Mouse (Mus musculus) erythroblast, adult 5-6 weeks (primary cell): ENCODE measurements around the gene Ndufaf4. TPM values are rescaled to one million over a fixed set of nuclear protein-coding genes. Genes with fewer than 3 reads are reported as not detected.

Experiments used
- total RNA-seq, 2 experiments: library from RNA; stranded (forward) in 1 of 2; stranded (reverse) in 1 of 2; fragments of 150-400 nt in 1 of 2; fragments of 200-764, 138-1000 nt in 1 of 2; gene quantifications; 2 replicates each; pipeline versions ENCODE4 v1.2.3 to v1.2.4; 2015 to 2017; ENCODE audit warnings: low replicate concordance in 2 of 2

Gene Ndufaf4
- total RNA-seq, 2 experiments from 2014 or later, result 5.0 to 5.2 TPM

Other genes with a start within 250 kb of the Ndufaf4 start
- not detected in 2 replicates for gene Klhl32, start 47.0 kb upstream of the Ndufaf4 start, total RNA-seq (2015; ENCODE audit: low replicate concordance)
- not detected in 2 replicates for gene Klhl32, start 47.0 kb upstream of the Ndufaf4 start, total RNA-seq (2017; ENCODE audit: low replicate concordance)
- not detected in 2 replicates for gene Gpr63, start 68.3 kb downstream of the Ndufaf4 start, total RNA-seq (2015; ENCODE audit: low replicate concordance)
- gene Gpr63, start 68.3 kb downstream of the Ndufaf4 start, total RNA-seq (2017; ENCODE audit: low replicate concordance), result not detected in 2 replicates